Mouse (Mus musculus) cerebellum, postnatal 36 days (tissue): ENCODE results near the gene Vmn1r237.
A peak's percentile ranks its signal among the peaks of the same experiment; 100 is the strongest.

Experiments
- DNase-seq, 2 experiments: peaks; one replicate each; pipeline ENCODE4 v3.0.0; 2021 to 2022; ENCODE audit warnings: mixed read lengths in 2 of 2

Gene Vmn1r237

GRCm38 (mm10) chr17:21311565-21311964 lies at the start of gene Vmn1r237:
TSS of gene Vmn1r237 (plus strand) at chr17:21311865.
- no peak for DNase-seq

DNA sequence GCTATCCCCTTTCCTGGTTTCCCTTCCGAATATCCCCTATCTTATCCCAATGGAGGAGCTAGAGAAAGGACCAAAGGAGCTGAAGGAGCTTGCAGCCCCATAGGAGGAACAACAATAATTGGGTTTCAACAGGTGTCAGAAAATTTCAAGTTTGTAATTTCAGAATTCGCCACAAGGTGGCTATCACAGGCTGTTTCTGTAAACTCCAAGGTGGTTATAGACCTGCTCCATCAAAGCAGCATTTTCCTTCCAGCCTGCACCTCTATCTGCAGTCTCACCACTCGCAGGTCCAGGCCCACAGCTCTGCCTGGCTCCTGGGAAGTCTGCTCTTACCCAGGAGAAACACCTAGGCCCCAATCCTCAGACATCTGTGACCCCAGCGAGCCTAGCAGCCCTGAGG lies 39.6 kb upstream of the Vmn1r237 start:
- peak; percentile 9 to 66 for DNase-seq

DNA sequence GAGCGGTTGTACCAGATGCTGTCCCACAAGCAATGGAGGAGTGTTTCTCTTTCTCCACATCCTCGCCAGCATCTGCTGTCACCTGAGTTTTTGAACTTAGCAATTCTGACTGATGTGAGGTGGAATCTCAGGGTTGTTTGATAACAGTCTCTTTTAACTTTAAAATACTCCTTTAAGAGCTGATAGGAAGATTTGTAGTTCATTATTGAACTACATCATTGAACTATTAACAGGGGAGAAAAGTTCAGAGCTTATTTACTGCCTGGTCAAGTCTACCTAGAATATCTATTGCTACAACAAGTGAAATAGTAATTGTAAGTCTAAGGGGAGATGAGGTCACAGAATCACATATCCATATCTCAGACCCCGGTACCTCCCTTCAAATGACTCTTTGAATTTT lies 29.0 kb upstream of the Vmn1r237 start, which contains the start of gene Vmn1r236:
Vmn1r236 (plus strand) TSS at position 301 of the 400 bp plus-strand sequence.
- no peak for DNase-seq

DNA sequence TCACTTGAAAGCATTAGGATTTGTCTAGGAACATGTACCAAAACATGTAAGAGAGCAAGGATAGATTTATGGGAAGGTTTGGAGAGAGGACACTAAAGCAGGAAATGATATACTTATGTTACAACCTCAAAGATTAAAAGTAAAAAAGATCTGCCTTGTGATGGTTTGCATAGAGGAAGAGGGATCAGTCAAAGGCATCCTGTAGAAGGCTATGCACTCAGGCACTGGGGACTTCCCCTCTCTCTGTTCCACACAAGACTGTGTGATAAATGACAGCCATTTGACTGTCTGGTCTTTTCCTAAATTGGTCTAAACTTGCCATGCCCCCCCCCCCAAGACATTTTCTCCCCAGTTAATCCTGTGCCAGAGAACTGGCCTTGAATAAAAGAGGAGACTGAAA lies 27.3 kb upstream of the Vmn1r237 start:
- no peak for DNase-seq

GRCm38 (mm10) chr17:21289695-21290094 lies 22.0 kb upstream of the Vmn1r237 start:
- no peak for DNase-seq
